Mouse (Mus musculus) brain, embryonic 14.5 days (tissue): ENCODE data around the gene Ccdc34. TPM values are rescaled to one million over a fixed set of nuclear protein-coding genes. Genes with fewer than 3 reads are reported as not detected.

ENCODE experiments used
- DNase-seq: peaks from one replicate; pipeline ENCODE4 v3.0.0-alpha.2; 2011; ENCODE audit warnings: low read depth
- CTCF ChIP-seq: fragments of 200-500 bp; IDR thresholded peaks from 2 replicates; pipeline ENCODE4 v1.5.1; 2012; ENCODE audit warnings: inconsistent platforms, mild to moderate bottlenecking, moderate library complexity, borderline replicate concordance; ENCODE audit not compliant: insufficient read depth, insufficient read length; ENCODE audit errors: extremely low read depth
- POLR2A ChIP-seq: fragments of 200-500 bp; IDR thresholded peaks from 2 replicates; pipeline ENCODE4 v1.6.1; 2012; ENCODE audit warnings: mild to moderate bottlenecking, inconsistent platforms, borderline replicate concordance; ENCODE audit not compliant: poor library complexity, insufficient read depth, insufficient read length, severe bottlenecking; ENCODE audit errors: extremely low read depth
- polyA plus RNA-seq: library from polyadenylated mRNA; depleted of rRNA; stranded (reverse); fragments of >200 nt; gene quantifications from 2 replicates; pipeline ENCODE4 v1.2.3, GENCODE M21; 2012; rRNA removed

The Ccdc34 gene
- polyA plus RNA-seq = 28.7 and 34.1 TPM in 2 replicates

DNA sequence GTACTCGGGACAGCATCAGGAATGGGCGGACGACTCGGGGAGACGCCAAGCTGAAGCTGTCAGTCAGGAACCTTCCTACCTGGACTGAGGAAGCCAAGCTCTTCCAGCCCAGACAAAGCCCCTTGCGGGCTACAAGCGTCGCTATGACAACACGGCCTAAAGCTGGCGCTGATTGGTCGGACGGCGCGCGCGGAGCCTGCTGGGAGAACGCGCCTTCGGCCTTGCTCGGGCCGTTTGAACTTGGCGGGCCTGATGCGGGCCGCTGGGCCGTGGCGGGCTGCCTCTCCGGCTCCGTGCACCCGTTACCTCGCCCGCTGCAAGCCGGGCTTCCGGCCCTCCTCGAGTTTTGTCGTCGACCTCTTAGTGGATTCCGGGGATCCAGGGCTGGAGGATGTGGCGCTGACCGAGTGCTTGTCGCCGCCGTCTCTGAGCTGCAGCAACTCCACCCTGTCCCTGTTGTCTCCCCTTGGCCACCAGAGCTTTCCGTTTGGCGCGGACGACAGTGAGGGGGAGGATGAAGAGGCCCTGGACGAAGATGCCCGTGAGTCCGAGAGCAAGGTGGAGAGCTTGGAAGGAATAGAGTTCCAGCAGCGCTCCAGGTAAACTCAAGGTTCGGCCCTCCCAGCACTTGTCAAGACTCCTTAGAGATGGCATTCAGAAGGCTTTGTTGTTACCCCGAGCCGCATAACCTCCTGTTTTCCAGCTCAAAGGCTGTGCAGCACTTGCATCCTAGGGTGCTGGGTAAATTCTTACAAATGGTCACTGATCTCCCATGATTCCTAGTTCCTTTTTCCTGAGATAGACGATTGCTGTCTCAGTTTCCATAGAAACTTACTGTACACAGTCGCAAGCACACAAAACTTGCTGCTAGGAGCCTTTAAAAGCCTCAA, at the start of gene Ccdc34:
TSS of gene Ccdc34 (plus strand) at position 202 of the 890 bp plus-strand sequence.
- peak; percentile 99 for DNase-seq
- TF ChIP-seq CTCF (no peak), POLR2A (peak; percentile 86)

DNA sequence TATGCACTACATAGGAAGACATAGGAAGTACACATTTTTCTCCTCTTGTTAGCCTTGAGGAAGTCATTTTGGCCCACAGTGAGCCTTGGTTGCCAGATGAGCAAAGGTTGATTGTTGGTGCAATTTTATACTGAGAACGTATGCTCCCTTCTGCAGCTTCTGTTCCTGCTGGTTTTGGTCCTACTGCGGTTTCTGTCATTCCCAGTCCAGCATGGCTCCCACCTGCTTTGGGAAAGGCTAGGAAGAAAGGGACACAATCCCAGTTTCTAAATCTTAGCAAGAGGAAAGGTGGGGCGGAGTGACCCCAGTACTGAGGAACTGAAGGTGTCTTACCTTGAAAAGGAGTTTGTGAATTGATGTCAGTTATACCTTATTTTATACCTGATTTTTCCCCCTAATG, 48.2 kb upstream of the Ccdc34 start:
- no peak for DNase-seq
- TF ChIP-seq CTCF (no peak), POLR2A (no peak)

DNA sequence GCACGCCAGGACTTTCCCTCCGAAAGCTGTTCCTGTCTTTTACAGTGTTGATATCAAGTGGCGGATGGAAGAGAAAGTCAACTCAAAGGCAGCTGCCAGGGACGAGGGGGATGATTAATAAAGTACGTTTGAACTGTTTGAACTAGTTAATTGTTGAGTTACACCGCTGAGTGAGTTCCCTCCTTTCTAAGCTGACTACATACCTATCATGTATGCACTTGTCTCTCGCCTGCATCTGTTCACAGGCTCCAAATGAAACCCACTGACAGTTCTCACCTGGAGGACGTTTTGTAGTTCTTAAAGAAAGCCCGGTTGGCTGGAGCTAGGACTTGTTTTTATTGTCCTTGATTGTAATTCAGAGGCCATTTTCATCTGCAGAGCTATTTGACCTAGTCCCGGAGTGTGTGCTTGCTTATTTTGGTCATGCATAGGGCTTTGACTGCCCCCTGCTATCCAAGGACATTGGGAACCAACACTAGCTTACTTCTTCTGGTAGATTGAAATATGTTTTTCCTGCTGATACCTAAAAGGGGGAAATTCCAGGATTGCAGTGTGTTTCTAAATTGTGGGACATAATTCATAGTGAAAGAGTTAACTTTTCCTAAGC, 47.6 kb upstream of the Ccdc34 start:
- DNase-seq = no peak
- TF ChIP-seq POLR2A = no peak
- TF ChIP-seq CTCF = no peak

DNA sequence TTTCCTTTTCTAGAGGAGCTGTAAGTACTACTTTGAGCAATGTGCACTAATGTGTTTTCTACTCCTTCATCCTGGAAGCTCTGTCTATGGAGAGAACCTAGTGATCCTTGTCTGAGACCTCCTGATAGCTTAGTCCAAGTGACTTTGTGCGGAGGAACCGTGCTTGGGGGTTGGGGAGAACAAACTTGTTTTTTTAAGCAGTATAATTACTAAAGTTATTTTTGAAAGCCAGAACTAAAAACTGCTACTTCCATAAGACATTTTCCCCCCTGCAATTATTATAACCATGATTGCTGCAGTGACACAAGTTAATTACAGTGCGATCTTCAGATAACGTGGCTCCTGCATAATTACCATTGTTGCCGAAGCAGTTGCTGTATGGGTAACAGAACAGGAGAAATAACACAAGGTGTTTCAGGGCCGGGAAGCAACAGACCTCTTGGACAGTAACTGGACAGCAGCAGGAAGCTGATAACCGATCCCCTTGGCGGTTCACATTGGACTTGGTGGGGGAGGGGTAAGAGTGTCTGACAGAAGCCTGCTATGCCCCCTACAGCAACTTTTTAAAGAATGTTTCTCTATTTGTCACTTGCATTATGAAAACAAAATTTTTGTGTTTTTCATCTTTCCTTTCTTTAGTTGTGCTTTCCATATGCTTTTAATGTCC, 46.7 kb upstream of the Ccdc34 start:
- DNase-seq = no peak
- no peak for TF ChIP-seq POLR2A
- TF ChIP-seq CTCF = no peak

DNA sequence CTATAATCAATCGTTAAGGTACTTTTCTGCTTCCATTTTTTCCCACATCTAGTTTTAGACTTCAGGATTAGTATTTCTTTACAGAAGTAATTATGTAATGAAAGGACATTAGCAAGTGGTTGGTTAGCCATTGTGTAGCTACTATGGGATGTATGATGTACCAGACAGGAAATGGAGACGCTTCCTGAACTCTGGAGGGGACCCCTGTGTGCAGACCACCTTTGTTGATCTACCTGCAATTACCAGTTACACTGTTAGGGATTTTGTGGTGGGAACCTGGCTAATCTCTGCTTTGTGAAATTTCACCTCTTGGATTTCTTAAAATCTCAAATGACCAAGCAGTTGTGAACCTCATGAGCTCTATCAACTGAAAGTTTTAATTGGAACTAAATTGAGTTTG, 45.3 kb upstream of the Ccdc34 start:
- no peak for DNase-seq
- TF ChIP-seq CTCF (no peak), POLR2A (no peak)

DNA sequence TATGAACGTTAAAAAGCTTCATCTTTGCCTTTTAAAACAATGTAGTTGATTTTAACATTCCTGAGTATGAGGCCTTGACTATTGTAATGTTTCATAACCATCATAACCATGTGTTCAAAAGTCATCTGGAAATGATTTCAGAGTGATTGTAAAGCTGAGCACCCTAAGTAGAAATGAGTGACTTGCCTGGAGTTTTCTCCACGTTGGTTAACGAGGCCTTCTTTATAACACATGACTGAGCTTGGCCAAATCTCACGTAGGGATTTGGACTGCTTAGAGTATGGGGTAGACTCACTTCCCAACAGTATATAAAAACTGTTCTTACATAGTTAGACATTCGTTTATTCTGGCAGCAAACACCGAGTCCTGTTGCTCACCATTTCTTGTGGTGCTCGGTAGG, 44.7 kb upstream of the Ccdc34 start:
- TF ChIP-seq CTCF (no peak), POLR2A (no peak)
- DNase-seq = no peak

DNA sequence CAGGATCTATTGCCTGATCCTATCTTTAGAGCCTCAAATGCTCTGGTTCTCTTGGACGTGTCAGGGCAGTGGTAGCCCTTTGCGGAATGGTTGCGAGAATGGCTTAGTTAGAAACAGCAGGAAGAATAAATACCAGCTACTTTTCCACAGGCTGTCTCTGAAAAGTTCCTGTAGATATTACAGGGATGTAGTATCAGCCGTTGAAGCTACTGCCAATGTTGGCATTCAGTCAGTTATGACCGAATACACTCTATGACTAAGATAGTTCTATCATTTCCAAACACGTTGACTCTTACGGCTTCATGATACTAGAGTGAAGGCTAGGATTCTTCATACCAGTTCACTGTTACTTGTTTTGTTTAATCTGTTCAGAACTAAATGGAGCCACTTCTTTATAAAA, 42.8 kb upstream of the Ccdc34 start:
- TF ChIP-seq CTCF (no peak), POLR2A (no peak)
- DNase-seq = no peak

DNA sequence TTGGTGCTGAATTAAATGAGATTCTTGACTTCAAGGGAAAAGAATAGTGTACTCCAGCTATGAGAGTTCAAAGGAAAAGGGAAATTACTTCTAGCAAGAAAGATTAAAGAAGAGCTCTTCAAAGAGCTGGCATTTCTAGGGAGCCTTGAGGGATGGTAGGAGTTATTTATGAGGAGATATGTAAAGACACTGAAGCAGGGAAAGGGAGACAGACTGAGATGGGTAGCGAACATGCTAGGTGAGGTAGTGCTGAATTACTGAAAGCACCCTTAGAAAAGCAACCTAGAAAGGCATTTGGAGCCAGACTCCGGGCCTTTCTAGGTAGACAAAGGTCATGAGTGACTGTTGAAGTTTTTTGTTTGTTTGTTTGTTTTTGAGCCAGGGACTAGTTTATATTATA, 41.4 kb upstream of the Ccdc34 start:
- DNase-seq = no peak
- TF ChIP-seq POLR2A (no peak), CTCF (no peak)

DNA sequence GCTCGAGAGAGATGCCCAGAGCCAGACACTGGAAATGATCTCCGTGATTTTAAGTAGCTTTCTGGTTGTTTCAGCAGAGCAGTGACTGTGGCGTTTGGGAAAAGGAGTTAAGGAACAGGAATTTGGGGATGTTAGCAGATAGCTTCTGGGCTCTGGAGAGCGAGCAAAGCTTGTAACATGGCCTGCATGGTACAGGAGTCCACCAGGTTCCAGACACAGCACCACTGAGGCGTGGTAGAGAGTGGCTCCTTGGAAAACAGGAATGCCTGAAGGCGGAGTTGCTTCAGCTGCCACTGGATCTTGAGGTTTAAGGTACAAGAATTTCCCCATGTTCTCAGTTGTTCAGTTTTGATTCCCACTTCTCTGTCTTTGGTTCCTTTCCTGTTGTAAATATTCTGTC, 40.3 kb upstream of the Ccdc34 start:
- DNase-seq = no peak
- TF ChIP-seq POLR2A (no peak), CTCF (no peak)

DNA sequence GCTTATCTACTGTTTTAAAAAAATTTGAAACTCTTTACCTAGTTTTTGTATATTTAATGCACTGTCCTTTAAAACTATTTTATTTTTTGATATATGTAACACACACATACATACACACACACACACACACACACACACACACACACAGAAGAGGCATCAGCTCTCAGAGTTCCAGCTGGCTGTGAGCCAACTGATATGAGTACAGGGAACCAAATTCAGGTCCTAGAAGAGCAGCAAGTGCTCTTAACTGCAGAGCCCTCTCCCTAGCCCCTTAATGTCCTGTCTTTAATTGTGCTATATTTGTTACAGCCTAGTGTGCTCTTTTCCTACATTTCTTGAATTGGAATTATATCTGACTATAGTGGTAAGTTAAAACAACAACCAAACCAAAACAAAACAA, 38.4 kb upstream of the Ccdc34 start:
- no peak for DNase-seq

DNA sequence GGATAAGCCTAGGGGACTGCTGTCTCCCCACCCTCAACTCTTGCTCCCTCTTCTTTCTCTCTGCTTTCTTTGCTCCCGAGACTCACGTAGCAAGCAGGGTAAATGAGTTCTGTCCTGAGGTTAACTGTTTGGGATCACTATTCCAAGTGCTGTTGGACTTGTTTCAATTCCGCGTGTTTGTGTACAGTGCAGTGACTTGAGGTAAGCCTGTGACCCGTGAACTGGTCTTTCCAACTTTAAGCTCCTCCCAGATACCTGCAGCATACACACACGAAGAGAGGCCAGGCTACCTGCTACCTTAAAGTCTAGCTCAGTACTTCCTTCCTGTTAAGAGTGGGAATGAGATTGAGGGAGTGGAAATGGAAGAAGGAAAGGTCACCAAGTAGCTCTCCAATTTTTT, 34.2 kb upstream of the Ccdc34 start:
- no peak for DNase-seq
- TF ChIP-seq CTCF = no peak
- TF ChIP-seq POLR2A = no peak

More for the DNA sequence above, 38.4 kb upstream of the Ccdc34 start:
- TF ChIP-seq POLR2A (no peak), CTCF (no peak)
